Mouse (Mus musculus): ENCODE data around the gene Hhipl2. TPM values are rescaled to one million over a fixed set of nuclear protein-coding genes. Genes with fewer than 3 reads are reported as not detected.
A peak's percentile ranks its signal among the peaks of the same experiment; 100 is the strongest.
"Not testable (repeated sequence)": the region's sequence is repeated elsewhere in the genome, so short reads cannot be mapped to it uniquely, and the experiment has no call there.

Gene Hhipl2
- total RNA-seq (2021): under 1 TPM in 1 of 2 experiments, not detected in 1; 0.14 TPM

DNA sequence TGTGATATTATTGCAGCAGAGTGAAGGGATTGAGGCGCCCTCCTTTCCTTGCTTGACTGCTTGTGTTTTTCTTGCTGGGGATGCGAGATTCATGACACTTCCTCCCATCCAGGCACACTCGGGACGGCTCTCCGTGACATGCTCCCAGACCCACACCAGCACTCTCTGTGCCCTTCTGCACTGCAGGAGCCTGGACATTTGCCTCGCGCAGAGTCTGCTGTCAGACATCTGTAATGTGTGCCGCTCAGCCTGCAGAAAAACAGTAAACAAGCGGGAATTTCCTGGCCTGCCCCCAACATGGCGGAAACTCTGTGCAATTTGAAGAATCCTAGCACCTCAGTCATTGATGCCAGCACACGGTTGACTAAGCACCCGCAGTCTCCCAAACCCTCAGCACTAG, at the start of gene Hhipl2:
Gene Hhipl2, plus strand, starts transcription at position 343 of the 400 bp plus-strand sequence.
- no peak for DNase-seq
- intact Hi-C loops (cut with DNase I): no loop called here

DNA sequence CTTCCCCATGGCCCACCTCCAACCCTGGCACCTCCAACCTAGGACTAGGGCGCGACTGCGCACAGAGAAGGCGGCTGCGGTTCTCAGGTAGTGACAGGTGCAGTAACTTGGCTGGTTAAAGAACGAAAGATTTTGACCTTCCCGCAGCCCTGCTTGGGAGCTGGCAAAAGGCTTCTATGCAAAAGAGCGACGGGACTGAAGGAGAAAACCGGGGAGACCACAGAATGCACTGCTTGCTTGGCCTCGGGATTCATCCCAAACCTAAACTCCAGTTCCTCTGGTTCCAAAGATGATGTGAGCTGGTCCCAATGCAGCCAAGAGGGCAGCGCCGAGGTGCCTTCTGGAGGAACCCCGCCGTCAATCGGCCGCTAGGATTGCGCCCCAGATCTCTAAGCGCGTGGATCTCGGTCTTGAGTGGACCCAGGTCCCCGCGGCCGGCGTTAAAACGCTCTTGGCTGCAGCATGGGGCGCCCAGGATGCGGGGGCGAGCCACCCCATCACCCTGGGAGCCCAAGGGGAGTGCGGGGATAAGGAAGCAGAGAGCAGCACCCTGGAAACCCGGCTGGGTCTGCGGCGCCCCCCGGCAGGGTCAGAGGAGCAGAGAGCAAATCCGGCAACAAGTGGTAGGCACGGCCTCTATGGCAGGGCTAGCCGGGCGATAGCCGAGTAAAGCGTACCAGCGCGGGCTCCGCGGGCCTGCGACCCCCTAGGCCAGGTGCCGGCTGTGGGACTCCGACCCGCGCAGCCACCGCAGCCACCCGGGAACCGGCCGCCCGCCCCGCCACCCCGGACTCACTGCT, 49.2 kb upstream of the Hhipl2 start:
- intact Hi-C loops (cut with DNase I): loop anchor here (2.0 kb wide), 2 partner anchors 20 to 22 kb away; partner anchors contain the start of gene Taf1a
- no peak for DNase-seq

DNA sequence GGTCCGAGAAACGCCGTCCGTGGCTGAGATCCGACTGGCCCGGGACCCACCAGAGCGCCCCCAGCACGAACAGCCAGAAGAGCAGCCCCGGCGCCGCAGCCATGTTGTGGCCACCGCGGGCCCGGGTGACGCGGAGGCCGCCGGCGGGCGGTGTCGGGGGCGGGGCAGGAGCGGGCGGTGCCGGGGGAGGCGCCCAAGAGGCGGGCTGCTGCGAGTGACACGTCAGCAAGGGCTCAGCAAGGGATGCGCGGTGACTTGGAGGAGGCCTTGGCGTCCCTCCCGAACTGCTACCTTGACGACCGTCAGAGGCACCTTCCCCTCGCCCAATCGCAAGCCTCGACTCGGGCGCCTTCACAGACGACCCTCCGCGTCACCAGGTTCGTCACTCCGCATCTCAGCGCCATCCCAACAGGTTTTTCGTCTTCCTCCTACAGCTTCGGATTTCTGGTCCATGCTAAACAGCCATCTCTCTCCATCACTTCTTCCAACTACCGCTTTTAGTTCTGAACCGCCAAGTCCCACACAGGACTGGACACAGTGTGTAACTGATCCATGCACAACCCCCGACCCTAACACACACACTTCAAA, 48.5 kb upstream of the Hhipl2 start, which contains the start of gene Mia3:
Gene Mia3, minus strand, starts transcription at position 127 of the 588 bp plus-strand sequence.
- intact Hi-C loops (cut with DNase I): loop anchor here (2.0 kb wide), 2 partner anchors 19 to 23 kb away; partner anchors contain the start of gene Taf1a
- peak; percentile 92 to 93 for DNase-seq

DNA sequence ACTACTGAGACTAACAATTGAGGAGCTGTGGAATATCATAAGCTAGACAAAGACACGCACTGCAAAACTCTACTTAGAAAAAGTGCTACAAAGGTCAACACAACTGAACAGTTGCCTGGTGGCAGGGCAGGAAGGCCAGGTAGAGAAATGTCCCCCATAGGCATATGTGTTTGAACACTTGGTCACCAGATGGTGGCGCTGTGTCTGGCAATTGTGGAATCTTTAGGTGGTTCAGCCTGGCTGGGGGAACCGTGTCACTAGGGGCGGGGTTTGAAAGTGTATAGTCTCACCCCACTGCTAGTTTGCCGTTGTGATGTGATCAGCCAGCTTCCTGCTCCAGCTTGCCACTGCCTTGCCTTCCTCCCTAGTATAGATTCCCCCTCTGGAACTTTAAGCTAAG, 43.3 kb upstream of the Hhipl2 start:
- DNase-seq: no peak
- intact Hi-C loops (cut with DNase I): no loop called here

DNA sequence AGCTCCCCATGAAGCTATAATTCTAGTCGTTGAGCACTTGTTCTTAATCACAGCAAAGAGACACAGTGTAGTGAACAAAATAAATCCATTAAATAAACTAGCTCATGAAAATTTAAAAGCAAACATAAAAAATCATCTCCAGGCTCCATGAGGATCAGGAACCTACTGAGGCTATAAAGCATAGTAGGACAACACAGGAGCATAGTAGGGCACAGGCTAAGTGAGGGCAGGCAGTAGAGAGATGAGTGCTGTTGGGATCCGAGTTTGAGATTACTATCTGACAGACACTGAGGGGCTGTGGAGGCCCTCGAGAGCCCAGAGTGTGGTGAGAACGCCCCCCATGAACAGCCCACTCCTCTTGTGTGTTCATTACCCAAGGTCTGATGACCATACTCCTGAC, 41.0 kb upstream of the Hhipl2 start:
- DNase-seq: no peak
- intact Hi-C loops (cut with DNase I): no loop called here

DNA sequence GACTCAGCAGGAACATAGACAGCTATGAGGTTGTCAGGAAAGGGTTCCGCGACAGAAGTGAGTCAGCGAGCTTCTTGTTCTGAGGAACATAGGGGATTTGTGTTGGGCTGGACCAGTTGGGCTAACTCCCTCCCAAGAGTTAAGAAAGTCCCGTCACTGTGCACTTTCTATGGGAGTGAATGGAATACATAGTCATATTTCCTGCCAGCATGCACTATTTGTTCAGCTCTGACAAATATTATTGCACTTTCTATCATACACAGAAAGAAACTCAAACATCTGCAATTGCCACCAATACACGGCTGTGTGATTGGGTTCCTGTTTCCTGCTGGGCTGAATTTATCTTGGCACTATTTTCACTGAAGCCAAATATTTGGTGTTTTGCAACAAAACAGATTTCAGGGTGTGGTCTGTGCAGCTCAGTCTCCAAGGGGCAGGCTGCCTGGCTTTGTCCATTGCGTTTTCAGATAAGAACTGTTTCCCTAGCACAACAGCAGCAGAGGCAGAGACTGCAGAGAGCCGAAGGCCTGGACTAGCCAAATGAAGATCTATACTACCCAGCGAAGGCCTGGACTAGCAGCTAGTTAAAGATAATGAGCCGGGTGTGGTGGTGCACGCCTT, 39.6 kb upstream of the Hhipl2 start:
- intact Hi-C loops (cut with DNase I): no loop called here
- peak; percentile 29 for DNase-seq

DNA sequence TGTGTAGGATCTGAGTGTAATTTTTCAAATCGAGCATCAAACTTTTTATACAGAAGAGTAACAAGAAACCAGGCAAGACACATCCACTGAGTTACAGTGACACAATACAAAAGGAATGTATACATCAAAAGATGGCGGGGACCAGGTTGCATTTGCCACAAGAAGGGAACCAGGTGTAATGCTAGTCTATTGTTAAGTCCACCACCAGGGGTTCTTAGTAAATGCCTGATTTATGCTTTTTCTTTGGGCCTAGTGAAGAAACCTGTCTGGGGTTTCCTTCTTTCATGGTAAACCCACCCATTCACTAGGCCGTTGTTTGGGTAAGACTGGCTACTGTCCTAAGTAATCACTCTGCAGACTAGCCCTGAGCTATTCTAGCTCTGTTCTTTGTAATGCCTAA, 38.6 kb upstream of the Hhipl2 start:
- intact Hi-C loops (cut with DNase I); DNase-seq: not testable (repeated sequence)

DNA sequence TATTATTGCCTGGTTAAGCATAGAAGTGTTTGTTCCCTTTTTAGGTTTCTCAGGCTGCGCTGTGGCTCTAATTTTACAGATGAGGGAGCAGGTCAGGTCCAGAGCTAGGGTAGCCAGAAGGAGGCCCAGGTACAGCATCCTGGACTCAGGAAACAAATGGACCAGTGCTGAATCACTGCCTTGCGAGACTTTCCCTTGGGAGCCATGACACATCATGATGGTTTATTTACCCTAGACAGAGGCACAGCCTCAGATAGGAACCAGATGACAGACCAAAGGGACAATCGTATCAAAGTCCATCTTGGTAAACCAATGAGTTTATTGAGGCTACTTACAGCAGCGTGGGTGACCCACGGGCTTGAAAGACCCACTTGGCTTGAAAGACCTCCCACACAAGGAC, 36.2 kb upstream of the Hhipl2 start:
- intact Hi-C loops (cut with DNase I): no loop called here
- DNase-seq: no peak

DNA sequence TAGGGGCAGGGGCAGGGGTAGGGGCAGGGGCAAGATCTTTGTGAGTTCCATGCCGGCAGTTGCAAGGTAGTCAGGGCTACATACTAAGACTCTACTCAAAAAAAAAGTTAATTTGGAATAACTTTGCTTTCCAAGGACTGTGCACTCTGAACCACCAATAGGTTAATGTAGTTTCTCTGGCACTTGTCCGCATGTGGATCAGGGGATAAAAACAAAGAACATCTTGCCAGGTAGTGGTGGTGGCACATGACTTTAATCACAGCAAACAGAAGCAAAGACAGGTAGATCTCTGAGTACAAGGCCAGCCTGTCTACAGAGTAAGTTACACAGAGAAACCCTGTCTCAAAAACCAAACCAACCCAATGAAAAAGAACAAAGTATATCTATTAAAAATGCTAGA, 35.4 kb upstream of the Hhipl2 start:
- no peak for DNase-seq
- intact Hi-C loops (cut with DNase I): no loop called here

DNA sequence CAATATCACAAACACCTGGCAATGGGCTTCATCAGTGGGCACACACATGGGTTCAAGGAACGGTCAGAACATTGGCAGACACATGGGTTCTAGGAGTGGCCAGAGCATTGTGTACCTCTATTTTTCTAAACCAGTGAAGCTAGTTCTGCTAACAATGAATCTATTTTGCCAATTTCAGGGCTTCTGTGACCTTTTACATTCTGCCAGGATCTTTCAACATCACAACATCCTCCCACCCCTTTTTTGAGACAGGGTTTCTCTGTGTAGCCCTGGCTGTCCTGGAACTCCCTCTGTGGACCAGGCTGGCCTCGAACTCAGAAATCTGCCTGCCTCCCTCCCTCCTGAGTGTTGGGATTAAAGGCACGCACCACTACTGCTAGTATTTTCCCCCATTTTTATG, 30.6 kb upstream of the Hhipl2 start:
- intact Hi-C loops (cut with DNase I): not testable (repeated sequence)

DNA sequence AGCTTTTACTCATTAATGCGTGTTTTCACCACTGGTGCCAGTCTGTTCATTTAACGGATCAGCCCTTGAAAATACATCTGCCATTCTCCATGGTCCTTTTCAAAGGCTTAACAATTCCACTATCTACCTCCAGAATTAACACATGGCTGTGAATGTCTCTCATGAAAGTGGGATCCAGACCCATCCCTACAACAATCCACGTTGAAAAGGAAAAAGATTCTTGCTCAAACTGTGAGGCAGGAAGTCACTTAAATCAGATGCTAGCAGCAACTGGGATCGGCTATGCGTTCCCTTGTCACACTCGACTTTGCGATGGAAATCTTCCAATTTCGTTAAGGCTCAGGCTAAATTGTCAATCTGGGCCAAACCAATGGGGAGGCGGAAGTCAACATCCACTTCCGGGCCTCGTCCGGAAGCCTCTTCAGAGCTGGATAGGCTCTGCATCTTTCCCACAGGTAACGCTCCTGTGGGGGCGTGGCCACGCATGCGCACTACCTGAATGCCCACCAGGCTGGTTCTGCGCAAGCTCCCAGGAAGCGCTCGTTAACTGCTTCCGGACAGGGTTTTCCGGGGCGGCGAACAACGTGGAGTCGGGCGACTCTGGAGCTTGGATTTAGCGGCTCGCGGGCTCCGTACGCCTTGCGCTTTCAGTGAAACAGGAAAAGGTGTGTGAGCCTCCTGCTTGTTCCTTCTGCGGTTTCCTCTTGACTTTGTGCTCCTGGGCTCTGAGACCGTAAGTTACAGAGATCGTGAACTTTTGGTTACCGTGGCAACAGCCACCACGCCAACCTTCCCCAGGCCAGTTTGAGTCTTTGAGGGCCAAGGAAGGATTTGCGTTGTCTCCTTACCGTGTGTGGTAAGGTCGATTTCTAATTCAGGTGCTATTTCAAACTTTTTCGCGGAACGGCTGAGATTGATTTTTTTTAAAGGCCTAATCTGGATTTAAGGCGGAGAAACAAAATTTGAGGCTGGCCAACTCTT, 29.3 kb upstream of the Hhipl2 start, which contains the start of gene Taf1a:
Gene Taf1a, plus strand, starts transcription at position 556 of the 981 bp plus-strand sequence.
- peak; percentile 86 to 87 for DNase-seq
- intact Hi-C loops (cut with DNase I): loop anchor here (1.0 to 2.0 kb wide), 2 partner anchors 20 to 43 kb away; partner anchors contain the start of gene Mia3

More for the DNA sequence above, 30.6 kb upstream of the Hhipl2 start:
- DNase-seq: not testable (repeated sequence)

DNA sequence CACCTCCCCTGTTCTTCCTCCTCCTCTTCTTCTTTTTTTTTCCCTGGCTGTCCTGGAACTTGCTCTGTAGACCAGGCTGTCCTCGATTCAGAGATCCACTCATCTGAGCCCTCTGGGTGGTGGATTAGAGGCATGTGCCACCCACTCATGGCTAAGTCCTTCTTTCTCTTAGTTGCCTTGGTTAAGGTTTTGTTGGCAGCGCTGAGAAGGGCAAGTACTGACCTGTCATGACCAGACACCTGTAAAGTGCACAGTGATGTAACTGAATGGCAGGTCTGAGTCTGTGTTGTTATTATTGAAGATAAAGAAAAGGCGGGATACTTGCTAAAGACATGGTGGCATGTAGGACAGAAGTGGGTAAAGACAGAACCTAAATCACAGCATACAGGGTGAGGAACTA, 14.6 kb upstream of the Hhipl2 start:
- no peak for DNase-seq
- intact Hi-C loops (cut with DNase I): no loop called here

DNA sequence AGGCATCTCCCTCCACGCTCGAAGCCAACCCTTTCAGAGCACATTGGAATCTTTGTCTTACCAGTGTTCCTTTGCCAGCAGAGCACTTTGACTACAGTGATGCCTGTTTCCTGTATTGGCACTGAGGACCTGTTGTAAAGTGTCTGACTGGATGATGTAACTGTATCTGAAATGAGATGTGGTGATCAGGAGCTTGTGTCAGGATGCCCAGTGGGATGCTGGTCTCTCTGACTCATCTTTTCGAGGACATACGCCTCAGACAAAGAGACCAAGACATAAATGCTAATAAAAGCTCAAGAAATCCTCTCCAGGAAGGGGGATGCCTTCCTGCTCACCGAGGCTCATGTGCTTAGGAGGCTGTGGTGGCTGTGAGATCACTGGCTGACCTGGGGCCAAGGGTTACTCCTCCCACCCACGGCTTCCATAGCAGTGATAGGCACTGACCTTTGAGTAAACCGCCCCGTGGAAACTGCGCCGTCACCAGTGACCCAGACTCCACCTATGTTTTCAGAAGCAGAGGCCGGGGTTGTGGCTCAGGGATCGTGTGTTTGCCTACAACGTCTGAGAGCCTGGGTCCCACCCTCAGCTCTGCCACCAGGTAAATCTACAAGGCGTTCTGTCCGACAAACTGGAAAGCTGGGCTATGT, 3.8 kb upstream of the Hhipl2 start:
- intact Hi-C loops (cut with DNase I): no loop called here
- DNase-seq: no peak

DNA sequence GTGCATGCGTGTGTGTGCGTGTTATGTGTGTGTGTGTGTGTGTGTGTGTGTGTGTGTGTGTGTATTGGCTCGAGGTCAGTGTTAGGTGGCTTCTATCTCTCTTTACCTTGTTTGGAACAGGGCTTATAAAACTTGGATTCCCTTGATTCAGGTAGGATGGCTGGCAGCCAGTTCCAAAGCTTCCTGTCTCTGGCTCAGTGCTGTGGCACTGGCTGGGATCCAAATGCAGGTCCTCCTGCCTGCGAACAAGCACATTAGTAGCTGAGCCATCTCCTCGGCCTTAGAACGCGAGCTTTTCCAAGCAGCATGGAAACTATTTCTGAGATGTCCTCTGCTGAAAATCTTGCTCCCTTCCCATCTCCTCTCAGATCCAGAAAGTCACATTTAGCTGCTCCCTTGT, 1.7 kb downstream of the Hhipl2 start:
- DNase-seq: no peak
- intact Hi-C loops (cut with DNase I): no loop called here

DNA sequence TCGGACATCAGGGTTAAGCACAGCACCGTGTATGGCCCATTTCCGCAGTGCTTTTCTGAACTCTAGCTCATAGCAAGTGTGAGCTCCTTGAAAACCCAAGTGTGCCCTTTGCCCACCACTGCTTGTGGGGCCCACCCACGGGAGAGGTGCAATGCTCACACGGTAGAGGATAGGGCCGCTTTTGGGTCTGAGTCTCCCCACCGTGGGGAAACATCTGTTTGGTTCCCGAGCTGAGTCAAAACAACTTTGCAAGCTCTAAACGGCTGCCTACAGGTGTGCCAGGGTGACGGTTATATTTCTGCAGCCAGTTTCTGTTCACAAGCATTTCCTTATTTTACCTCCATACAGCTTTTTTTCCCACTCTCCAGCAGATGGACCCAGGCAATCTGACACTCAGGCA, 2.3 kb downstream of the Hhipl2 start:
- intact Hi-C loops (cut with DNase I): no loop called here
- DNase-seq: no peak

DNA sequence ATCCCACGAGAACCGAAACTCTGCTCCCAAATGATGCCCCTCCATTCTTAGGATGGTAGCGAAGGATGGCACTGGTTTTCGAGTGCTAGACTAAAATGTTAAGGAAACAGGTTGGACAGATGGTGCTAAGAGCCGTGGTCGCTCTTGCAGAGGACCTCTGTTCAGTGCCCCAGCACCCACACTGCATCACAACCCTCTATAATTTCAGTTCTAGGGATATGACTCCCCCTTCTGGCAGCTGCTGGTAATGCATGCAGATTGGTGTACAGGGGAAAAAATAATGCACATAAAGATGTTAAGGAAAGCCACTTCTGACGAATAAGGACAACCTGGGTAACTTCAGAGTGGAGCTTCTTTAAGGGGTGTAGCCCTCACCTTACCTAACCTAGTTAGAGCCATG, 6.1 kb downstream of the Hhipl2 start:
- intact Hi-C loops (cut with DNase I): no loop called here
- DNase-seq: no peak

DNA sequence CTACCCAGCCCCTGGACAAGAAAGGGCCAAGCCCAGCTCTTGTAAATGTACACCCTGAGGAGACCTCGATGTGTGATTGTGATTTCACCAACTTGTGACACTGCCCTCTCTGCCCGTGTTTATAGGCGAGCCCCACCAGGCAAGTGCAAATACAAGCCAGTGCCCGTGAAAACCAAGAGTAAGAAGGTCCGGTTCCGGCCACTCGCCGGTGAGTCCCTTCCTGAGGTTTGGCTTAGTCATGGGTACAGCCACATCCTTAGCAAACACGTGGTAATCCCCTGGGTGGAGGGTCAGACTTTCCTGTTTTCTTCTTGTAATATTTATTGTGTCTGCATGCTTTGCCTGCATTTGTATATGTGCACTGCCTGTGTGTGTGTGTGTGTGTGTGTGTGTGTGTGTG, 16.9 kb downstream of the Hhipl2 start:
- no peak for DNase-seq
- intact Hi-C loops (cut with DNase I): no loop called here

DNA sequence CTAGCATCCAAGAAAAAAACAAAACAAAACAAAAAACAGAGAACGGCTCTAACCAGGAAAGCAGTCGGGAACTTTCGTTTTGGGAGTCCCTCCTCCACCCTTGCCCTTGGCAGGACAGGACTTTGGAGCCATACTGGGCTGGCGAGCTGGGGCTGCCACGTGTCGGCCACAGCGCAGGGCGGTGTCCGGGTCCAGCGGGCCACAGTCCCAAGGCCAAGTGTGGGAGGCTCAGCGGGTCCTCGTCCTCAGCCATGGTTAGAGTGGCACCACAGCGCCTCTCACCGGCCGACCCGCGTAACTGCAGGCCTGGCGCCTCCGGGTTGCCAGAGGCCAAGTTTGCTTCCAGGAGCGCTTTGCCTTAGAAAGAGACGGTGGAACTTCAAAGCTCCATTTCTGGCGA, 21.0 kb downstream of the Hhipl2 start:
- intact Hi-C loops (cut with DNase I): no loop called here
- DNase-seq: peak; percentile 88 to 92

DNA sequence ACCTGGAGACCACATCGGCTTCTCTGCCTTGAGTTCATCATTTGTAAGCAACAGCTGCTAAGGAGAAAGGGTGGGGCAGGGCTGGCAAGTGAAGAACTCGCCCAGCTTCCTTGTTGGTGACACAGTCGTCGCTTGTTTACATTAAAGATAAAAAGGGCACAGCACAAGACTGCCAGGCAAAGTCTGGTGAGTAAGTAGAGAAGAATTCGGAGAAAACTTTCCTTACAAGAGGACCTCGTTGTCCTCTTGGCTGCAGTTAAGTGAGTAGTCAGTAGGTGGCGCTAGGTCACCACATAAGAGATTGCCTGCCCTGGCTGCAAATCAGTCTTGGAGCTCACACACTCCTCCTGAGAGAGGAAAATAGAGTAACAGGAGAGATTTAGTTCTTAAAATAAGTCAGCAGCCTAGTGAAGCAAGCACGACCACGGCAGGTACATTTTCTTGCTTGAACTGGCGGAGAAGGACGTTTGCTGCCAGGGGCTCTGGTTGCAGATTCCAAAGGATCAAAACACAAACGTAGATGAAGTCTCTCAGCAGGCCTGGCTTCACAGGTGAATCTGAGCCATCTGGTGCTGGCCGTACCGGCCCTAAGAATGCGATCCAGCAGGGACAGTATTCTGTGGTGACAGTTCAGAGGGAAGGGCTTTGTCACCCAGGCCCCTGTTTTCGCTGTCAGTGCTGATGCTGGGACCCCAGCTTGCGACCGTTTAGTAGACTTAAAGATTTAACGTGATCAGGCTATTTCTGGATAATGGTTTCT, 24.2 kb downstream of the Hhipl2 start:
- peak; percentile 80 to 82 for DNase-seq
- intact Hi-C loops (cut with DNase I): loop anchor here (1.0 kb wide), 2 partner anchors 215 to 794 kb away; no protein-coding TSS in a partner anchor

All from heart, postnatal 36 days (tissue).